Mouse (Mus musculus): ENCODE measurements around the gene Ascc1.

Gene Ascc1

DNA sequence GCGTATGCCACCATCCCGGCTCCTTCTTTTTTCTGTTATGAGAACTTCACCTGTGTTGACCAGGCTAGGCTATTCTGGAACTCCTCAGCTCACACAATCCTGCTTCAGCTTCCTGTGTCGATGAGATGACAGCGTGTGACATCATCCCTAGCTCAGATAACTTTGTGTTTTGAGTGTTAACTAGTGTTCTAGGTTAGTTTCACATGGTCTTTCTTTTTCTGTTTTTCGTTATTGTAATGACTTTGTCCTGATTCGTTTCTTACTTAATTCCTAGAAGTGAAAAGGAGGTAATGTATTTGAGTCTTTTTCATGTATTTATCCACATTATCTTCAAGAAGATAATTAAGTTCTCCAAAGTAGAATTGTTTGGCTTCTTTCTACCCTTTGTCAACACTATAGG lies 13.6 kb downstream of the Ascc1 start:
- DNase-seq (ENCODE audit: extremely low spot score, low read depth, low spot score), result no peak

DNA sequence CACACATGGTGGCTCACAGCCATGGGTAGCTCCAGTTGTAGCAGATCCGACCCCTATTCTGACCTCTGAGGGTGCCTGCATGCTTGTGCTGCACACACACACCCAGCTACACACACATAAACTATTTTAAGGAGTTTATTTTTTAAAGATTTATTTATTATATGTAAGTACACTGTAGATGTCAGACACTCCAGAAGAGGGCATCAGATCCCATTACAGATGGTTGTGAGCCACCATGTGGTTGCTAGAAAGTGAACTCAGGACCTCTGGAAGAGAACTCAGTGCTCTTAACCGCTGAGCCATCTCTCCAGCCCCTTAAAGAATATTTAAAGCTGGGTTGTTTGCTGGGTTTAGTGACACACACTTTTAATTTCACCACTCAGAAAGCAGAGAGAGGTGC lies 16.7 kb downstream of the Ascc1 start:
- DNase-seq (ENCODE audit: extremely low spot score, low read depth, low spot score), result no peak

GRCm38 (mm10) chr10:60023751-60024150 lies 21.1 kb downstream of the Ascc1 start:
- DNase-seq (ENCODE audit: extremely low spot score, low read depth, low spot score), result no peak

GRCm38 (mm10) chr10:60026759-60027395 lies 24.3 kb downstream of the Ascc1 start:
- no peak for DNase-seq (ENCODE audit: extremely low spot score, low read depth, low spot score)

- DNase-seq (ENCODE audit: extremely low spot score, low read depth, low spot score), result no peak
Observed at GRCm38 (mm10) chr10:60027619-60028084, 25.0 kb downstream of the Ascc1 start.

GRCm38 (mm10) chr10:60028181-60028580 lies 25.6 kb downstream of the Ascc1 start:
- no peak for DNase-seq (ENCODE audit: extremely low spot score, low read depth, low spot score)

GRCm38 (mm10) chr10:60028979-60029378 lies 26.4 kb downstream of the Ascc1 start:
- DNase-seq (ENCODE audit: extremely low spot score, low read depth, low spot score), result no peak

GRCm38 (mm10) chr10:60029387-60029786 lies 26.8 kb downstream of the Ascc1 start:
- DNase-seq (ENCODE audit: extremely low spot score, low read depth, low spot score), result no peak

GRCm38 (mm10) chr10:60031562-60031961 lies 29.0 kb downstream of the Ascc1 start:
- DNase-seq (ENCODE audit: extremely low spot score, low read depth, low spot score), result no peak

DNA sequence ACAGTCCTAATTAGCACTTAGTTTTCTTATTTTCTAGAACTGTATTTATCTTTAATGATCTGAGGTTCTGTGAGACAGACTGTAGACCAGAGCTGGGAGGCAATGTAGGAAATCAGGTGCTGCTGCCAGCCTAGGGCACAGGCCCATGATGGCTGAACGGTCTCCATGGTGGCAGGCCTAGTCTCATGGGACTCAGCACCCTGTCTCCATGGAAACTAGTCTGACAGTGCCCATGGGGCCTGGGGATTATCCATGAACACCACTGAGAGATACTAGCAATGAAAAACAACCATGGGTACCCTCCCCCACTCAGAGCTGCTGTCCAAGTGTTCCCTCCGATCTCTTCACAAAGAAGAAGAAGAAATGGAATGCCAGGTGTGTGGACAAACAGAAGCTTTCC lies 29.4 kb downstream of the Ascc1 start:
- no peak for DNase-seq (ENCODE audit: extremely low spot score, low read depth, low spot score)

DNA sequence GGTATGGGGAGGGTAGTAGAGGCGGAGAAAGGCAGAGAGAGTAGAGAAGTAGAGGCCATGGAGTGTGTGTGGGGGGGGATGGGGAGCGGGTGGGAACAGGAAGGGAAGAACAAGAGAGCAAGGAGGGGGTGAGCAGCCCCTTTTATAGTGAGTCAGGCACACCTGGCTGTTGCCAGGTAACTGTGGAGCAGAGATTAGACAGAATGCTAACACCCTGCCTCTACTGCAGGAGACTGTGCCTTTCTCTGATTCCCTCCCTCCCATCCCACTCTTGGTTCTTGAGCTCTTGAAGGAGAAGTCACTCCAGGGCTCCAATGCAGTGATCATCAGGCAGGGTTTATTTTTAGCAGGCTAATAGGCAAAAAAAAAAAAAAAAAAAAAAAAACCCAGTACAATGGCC lies 30.0 kb downstream of the Ascc1 start:
- no peak for DNase-seq (ENCODE audit: extremely low spot score, low read depth, low spot score)

DNA sequence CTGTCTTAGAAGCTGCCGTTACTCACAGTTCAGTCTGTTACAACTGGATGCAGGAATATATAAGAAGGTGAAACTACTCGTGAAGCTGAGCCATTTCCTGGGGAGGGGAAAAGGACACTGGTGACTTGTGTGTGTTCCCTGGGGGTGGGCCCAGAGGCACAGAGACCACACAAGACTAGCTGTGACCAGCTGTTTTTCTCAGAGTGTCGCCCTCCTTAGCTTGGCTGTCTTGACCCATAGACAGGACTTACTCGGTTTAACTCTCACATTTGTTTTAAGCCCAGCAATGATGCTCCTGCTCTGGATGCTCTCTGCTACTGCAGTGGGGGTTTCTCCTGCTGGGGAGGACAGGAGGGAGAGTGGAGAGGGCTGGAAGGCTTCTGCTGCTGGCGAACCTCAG lies 30.5 kb downstream of the Ascc1 start:
- DNase-seq (ENCODE audit: extremely low spot score, low read depth, low spot score), result no peak

DNA sequence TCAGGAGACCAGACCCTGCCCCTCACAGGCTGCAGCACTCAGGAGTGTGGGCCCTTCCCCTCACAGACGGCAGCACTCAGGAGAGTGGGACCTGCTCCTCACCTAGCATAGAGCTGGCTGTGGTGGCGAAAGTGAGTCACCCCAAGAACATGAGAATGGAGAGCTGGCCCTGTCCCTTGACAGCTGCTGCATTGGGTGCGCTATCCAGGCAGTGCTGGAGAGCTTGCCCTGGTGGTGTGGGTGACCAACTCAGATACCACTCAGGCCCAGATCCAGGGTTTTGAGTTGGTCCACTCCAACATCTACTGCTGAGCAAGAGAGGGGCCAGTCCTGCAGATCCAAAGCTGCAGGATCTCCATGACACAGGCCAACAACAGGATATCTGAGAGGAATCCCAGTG lies 32.0 kb downstream of the Ascc1 start:
- DNase-seq (ENCODE audit: extremely low spot score, low read depth, low spot score), result no peak

GRCm38 (mm10) chr10:60035744-60036143 lies 33.1 kb downstream of the Ascc1 start:
- DNase-seq (ENCODE audit: extremely low spot score, low read depth, low spot score), result no peak

- no peak for DNase-seq (ENCODE audit: extremely low spot score, low read depth, low spot score)
Observed at GRCm38 (mm10) chr10:60042350-60042922, 39.8 kb downstream of the Ascc1 start.

DNA sequence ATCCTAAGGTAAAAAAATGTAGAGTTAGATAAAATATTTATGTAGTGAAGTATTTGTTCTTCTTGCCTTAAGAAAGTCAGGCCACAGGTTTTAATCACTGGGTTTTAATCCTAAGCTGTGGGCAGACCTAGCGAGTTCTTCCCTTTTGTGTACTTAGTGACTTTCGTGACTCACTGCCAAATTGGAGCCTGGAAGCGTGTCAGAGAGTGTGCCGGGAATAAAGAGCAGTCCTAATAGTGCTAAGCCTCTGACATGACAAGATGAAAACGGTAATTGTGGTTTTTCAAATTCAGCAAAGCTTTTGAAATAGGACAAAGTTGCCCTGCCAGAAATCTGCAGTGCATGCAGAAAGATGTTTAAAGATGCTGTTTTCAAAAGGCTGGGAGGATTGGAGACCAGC lies 44.1 kb downstream of the Ascc1 start:
- DNase-seq (ENCODE audit: extremely low spot score, low read depth, low spot score), result no peak

- no peak for DNase-seq (ENCODE audit: extremely low spot score, low read depth, low spot score)
Observed at GRCm38 (mm10) chr10:60050581-60050980, 48.0 kb downstream of the Ascc1 start.

- DNase-seq (ENCODE audit: extremely low spot score, low read depth, low spot score), result no peak
Observed at GRCm38 (mm10) chr10:60053073-60053472, 50.5 kb downstream of the Ascc1 start.

- no peak for DNase-seq (ENCODE audit: extremely low spot score, low read depth, low spot score)
Observed at GRCm38 (mm10) chr10:60062173-60062572, 59.6 kb downstream of the Ascc1 start.

- DNase-seq (ENCODE audit: extremely low spot score, low read depth, low spot score), result no peak
Observed at GRCm38 (mm10) chr10:60062931-60063330, 60.3 kb downstream of the Ascc1 start.

GRCm38 (mm10) chr10:60066524-60066923 lies 63.9 kb downstream of the Ascc1 start:
- no peak for DNase-seq (ENCODE audit: extremely low spot score, low read depth, low spot score)

DNA sequence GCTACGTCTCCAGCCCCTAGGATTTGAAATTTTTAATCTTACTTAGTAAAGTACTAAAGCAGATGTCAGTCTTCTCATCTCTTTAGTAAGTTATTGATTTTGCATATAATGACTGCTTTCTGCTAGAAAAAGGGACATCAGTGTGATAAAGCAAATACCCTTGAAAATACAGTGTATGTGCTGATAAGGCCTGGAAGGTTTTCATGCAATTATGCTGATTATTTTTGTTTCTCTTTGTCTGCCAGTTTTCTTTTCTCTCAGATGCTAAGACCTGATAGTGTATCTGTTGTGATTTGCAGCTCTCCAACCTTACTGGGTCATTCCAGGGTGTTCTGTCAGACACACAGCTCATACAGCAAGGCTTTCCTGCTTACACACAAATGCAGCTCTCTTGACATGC lies 72.6 kb downstream of the Ascc1 start:
- DNase-seq (ENCODE audit: extremely low spot score, low read depth, low spot score), result no peak

DNA sequence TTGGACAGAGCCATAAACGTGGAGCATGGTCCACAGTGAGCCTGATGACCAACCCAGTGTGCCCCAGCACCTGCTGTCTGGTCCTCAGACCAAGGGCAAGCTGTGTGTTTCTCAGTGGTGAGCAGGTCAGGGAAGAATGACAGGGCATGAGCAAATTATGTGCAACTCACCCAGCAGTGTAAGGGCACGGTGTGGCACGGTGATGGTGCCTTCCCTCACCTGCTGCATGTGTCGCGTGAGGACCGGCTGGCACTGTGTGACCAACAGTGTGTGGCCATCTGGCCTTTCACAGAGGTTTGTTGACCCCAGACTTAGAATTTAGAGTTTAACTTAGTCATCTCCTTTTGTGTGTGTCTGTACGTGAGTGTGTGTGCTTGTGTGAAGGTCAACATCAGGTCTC lies 74.6 kb downstream of the Ascc1 start:
- no peak for DNase-seq (ENCODE audit: extremely low spot score, low read depth, low spot score)

Measured in hindlimb bud, embryonic 11.5 days (tissue).